Mouse (Mus musculus): ENCODE results near the gene Med21. TPM values are rescaled to one million over a fixed set of nuclear protein-coding genes. Genes with fewer than 3 reads are reported as not detected.
A peak's percentile ranks its signal among the peaks of the same experiment; 100 is the strongest.

Gene Med21
- total and polyA plus RNA-seq, 3 experiments, result 42.4 to 124 (median 56.0) TPM

- Histone ChIP-seq H3K4me2 (ENCODE audit: insufficient read depth, low read depth, poor library complexity, severe bottlenecking) (no peak overlapping the region), H3K9ac (ENCODE audit: insufficient read depth, low read depth) (no peak overlapping the region), H3K36me3 (replicated peaks in 1 of 2; ENCODE audit: control insufficient read depth in 1 of 2, insufficient read depth in 1 of 2, low read length in 1 of 2) (no peaks in the 10 kb centered on the region), H3K4me3 (replicated peaks in 1 of 3; ENCODE audit: low read depth in 2 of 3, low read length in 2 of 3, poor library complexity in 1 of 3) (no peak overlapping the region), H3K4me1 (ENCODE audit: control insufficient read depth in 1 of 2, insufficient read depth in 2 of 2) (peaks cover 0 to 29% of the 10 kb centered on the region in 2 experiments; a peak in 2 of 4 replicates), H3K9me3 (replicated peaks; ENCODE audit: low read length) (no peaks in the 10 kb centered on the region), H3K27ac (ENCODE audit: insufficient read depth, low read depth) (no peak overlapping the region), H3K79me2 (replicated peaks; ENCODE audit: control insufficient read depth, extremely low read depth, insufficient read depth, poor library complexity, severe bottlenecking) (no peaks in the 10 kb centered on the region), H3K27me3 (replicated peaks) (no peaks in the 10 kb centered on the region)
- dilution Hi-C loops (cut with MboI; ENCODE audit: extremely low pct_ligation_motif_present, extremely low pct_unique_long_range_greater_than_20kb, low sequenced_read_pairs), result no loop called here
- in situ Hi-C loops (cut with MboI; ENCODE audit: low pct_ligation_motif_present, low pct_unique_long_range_greater_than_20kb, low sequenced_read_pairs), result no loop called here
- DNase-seq (ENCODE audit: extremely low read depth), result no peak
- no peak for TF ChIP-seq MAX (IDR thresholded peaks at IDR 0.05; ENCODE audit: low read length)
- TF ChIP-seq ZNF384 (IDR thresholded peaks at IDR 0.05; ENCODE audit: low read depth, low read length), result peak; percentile 42; the same call in 1 of the 2 replicates
These were observed 44.3 kb downstream of the Med21 start for GRCm38 (mm10) chr6:146686463-146687196.

GRCm38 (mm10) chr6:146688010-146688409, 45.7 kb downstream of the Med21 start:
- in situ Hi-C loops (cut with MboI; ENCODE audit: low pct_ligation_motif_present, low pct_unique_long_range_greater_than_20kb, low sequenced_read_pairs), result no loop called here
- Histone ChIP-seq H3K9me3 (replicated peaks; ENCODE audit: low read length) (no peaks in the 10 kb centered on the region), H3K79me2 (replicated peaks; ENCODE audit: control insufficient read depth, extremely low read depth, insufficient read depth, poor library complexity, severe bottlenecking) (no peaks in the 10 kb centered on the region), H3K4me2 (ENCODE audit: insufficient read depth, low read depth, poor library complexity, severe bottlenecking) (no peak overlapping the region), H3K27me3 (replicated peaks) (no peaks in the 10 kb centered on the region), H3K36me3 (replicated peaks in 1 of 2; ENCODE audit: control insufficient read depth in 1 of 2, insufficient read depth in 1 of 2, low read length in 1 of 2) (no peaks in the 10 kb centered on the region), H3K4me3 (replicated peaks in 1 of 3; ENCODE audit: low read depth in 2 of 3, low read length in 2 of 3, poor library complexity in 1 of 3) (no peak overlapping the region), H3K9ac (ENCODE audit: insufficient read depth, low read depth) (no peak overlapping the region), H3K4me1 (ENCODE audit: control insufficient read depth in 1 of 2, insufficient read depth in 2 of 2) (peaks cover 0 to 26% of the 10 kb centered on the region in 2 experiments; a peak in 2 of 4 replicates), H3K27ac (ENCODE audit: insufficient read depth, low read depth) (no peak overlapping the region)
- TF ChIP-seq ZKSCAN1 (IDR thresholded peaks at IDR 0.05; ENCODE audit: borderline replicate concordance, low read depth, low read length), result no peak
- no peak for TF ChIP-seq USF2 (conservative IDR thresholded peaks at IDR 0.05; ENCODE audit: low read depth, low read length)
- no peak for TF ChIP-seq PAX5 (IDR thresholded peaks at IDR 0.05; ENCODE audit: low read length)
- TF ChIP-seq JUND (conservative IDR thresholded peaks at IDR 0.05; ENCODE audit: low read depth, low read length), result no peak
- no peak for TF ChIP-seq SIN3A (IDR thresholded peaks at IDR 0.05; ENCODE audit: low read length)
- TF ChIP-seq E2F4 (IDR thresholded peaks at IDR 0.05; ENCODE audit: insufficient replicate concordance, low read depth, low read length), result no peak
- TF ChIP-seq RAD21 (IDR thresholded peaks at IDR 0.05; ENCODE audit: low read depth, low read length), result no peak
- TF ChIP-seq SMC3 (IDR thresholded peaks at IDR 0.05; ENCODE audit: low read depth, low read length), result no peak
- no peak for TF ChIP-seq ZC3H11A (IDR thresholded peaks at IDR 0.05; ENCODE audit: low read depth, low read length)
- no peak for TF ChIP-seq MEF2A (IDR thresholded peaks at IDR 0.05; ENCODE audit: borderline replicate concordance, low read depth, low read length)
- TF ChIP-seq ETS1 (conservative IDR thresholded peaks at IDR 0.05; ENCODE audit: low read depth, low read length), result no peak
- TF ChIP-seq POLR2AphosphoS2 (IDR thresholded peaks at IDR 0.05; ENCODE audit: low read depth, low read length), result no peak
- no peak for TF ChIP-seq NELFE (IDR thresholded peaks at IDR 0.05; ENCODE audit: low read depth, low read length)
- dilution Hi-C loops (cut with MboI; ENCODE audit: extremely low pct_ligation_motif_present, extremely low pct_unique_long_range_greater_than_20kb, low sequenced_read_pairs), result no loop called here
- DNase-seq (ENCODE audit: extremely low read depth), result no peak

All from CH12.LX (cell line).